Mouse (Mus musculus) limb, embryonic 10.5 days (tissue): ENCODE data around the gene Fam221b. TPM values are rescaled to one million over a fixed set of nuclear protein-coding genes. Genes with fewer than 3 reads are reported as not detected.

Source experiments
- DNase-seq: peaks from one replicate; pipeline ENCODE4 v3.0.0-alpha.2; 2017; ENCODE audit warnings: low spot score
- H3K27ac ChIP-seq: fragments of 300-500 bp; sonication (generic); 2 replicates; pipeline ENCODE4 v1.5.1; 2016; ENCODE audit warnings: mild to moderate bottlenecking
- H3K27me3 ChIP-seq: fragments of 300-500 bp; sonication (generic); 2 replicates; pipeline ENCODE4 v1.6.1; 2016; ENCODE audit warnings: low read depth, mild to moderate bottlenecking; ENCODE audit not compliant: poor library complexity, severe bottlenecking
- H3K36me3 ChIP-seq: fragments of 300-500 bp; sonication (generic); 2 replicates; pipeline ENCODE4 v1.6.1; 2016; ENCODE audit warnings: mild to moderate bottlenecking, moderate library complexity
- H3K4me1 ChIP-seq: fragments of 300-500 bp; sonication (generic); 2 replicates; pipeline ENCODE4 v1.6.1; 2016
- H3K4me3 ChIP-seq: fragments of 300-500 bp; sonication (generic); 2 replicates; pipeline ENCODE4 v1.5.1; 2016; ENCODE audit warnings: mild to moderate bottlenecking, moderate library complexity
- H3K9me3 ChIP-seq: fragments of 300-500 bp; sonication (generic); replicated peaks from 2 replicates; pipeline ENCODE4 v1.6.1; 2016; ENCODE audit warnings: mild to moderate bottlenecking
- WGBS: fragments of 180-500 bp; shearing (Covaris S2); methylation state at CpG from one replicate; pipeline ENCODE4 v1.1.7; 2016; 5-methylcytosine and 5-hydroxymethylcytosine counted together
- polyA plus RNA-seq: library from polyadenylated mRNA; unstranded; fragments of >200 nt; fragmentation: Nextera tagmentation; extraction: Ambion mirVana; gene quantifications from 2 replicates; pipeline ENCODE4 v1.2.1, GENCODE M21; 2016

The Fam221b gene
- polyA plus RNA-seq, 1 experiment from 2014 or later: 1.7 TPM

- Histone ChIP-seq H3K36me3 (peaks cover 3% of the 10 kb centered on the region; the same call in 1 of the 2 replicates), H3K27me3 (no peaks in the 10 kb centered on the region), H3K4me1 (peaks cover 4% of the 10 kb centered on the region; the same call in 1 of the 2 replicates), H3K9me3 (no peaks in the 10 kb centered on the region), H3K27ac (no peak overlapping the region), H3K4me3 (no peak overlapping the region)
- no peak for DNase-seq
- WGBS: 85% methylated on average over 5 of the region's 5 CpGs
These were observed 22.1 kb upstream of the Fam221b start for GRCm38 (mm10) chr4:43691026-43691425.

GRCm38 (mm10) chr4:43690021-43690420, 21.1 kb upstream of the Fam221b start:
- WGBS: 94% methylated on average over 17 of the region's 17 CpGs
- Histone ChIP-seq H3K4me1 (no peaks in the 10 kb centered on the region), H3K27ac (no peak overlapping the region), H3K9me3 (no peaks in the 10 kb centered on the region), H3K27me3 (no peaks in the 10 kb centered on the region), H3K36me3 (peaks cover 7% of the 10 kb centered on the region; the same call in 1 of the 2 replicates), H3K4me3 (no peak overlapping the region)
- DNase-seq: no peak

GRCm38 (mm10) chr4:43679416-43680043, 10.6 kb upstream of the Fam221b start:
- H3K4me1 ChIP-seq: no peaks in the 10 kb centered on the region
- no peak overlapping the region for H3K4me3 ChIP-seq
- no peak overlapping the region for H3K27ac ChIP-seq
- H3K36me3 ChIP-seq: peaks cover 12% of the 10 kb centered on the region
- no peak for DNase-seq
- H3K27me3 ChIP-seq: no peaks in the 10 kb centered on the region
- H3K9me3 ChIP-seq: no peaks in the 10 kb centered on the region
- WGBS: 86% methylated on average over 7 of the region's 7 CpGs

- Histone ChIP-seq H3K4me3 (no peak overlapping the region), H3K9me3 (no peaks in the 10 kb centered on the region), H3K36me3 (peaks cover 16% of the 10 kb centered on the region), H3K27me3 (no peaks in the 10 kb centered on the region), H3K4me1 (no peaks in the 10 kb centered on the region), H3K27ac (no peak overlapping the region)
- 95% methylated on average over 6 of the region's 6 CpGs for WGBS
- DNase-seq: no peak
These were observed 9.6 kb upstream of the Fam221b start for GRCm38 (mm10) chr4:43678541-43678940.

- peaks cover 4% of the 10 kb centered on the region; the same call in 1 of the 2 replicates for H3K36me3 ChIP-seq
These were observed 6.7 kb upstream of the Fam221b start for GRCm38 (mm10) chr4:43675608-43676007.

GRCm38 (mm10) chr4:43674974-43675373, 6.0 kb upstream of the Fam221b start:
- no peak overlapping the region for H3K27ac ChIP-seq
- no peaks in the 10 kb centered on the region for H3K9me3 ChIP-seq
- H3K36me3 ChIP-seq: peaks cover 4% of the 10 kb centered on the region; the same call in 1 of the 2 replicates
- 80% methylated on average over 5 of the region's 5 CpGs for WGBS
- no peak overlapping the region for H3K4me3 ChIP-seq
- H3K4me1 ChIP-seq: peaks cover 5% of the 10 kb centered on the region
- H3K27me3 ChIP-seq: peaks cover 10% of the 10 kb centered on the region; the same call in 1 of the 2 replicates
- DNase-seq: no peak

More at GRCm38 (mm10) chr4:43675608-43676007, 6.7 kb upstream of the Fam221b start:
- Histone ChIP-seq H3K4me3 (no peak overlapping the region), H3K27ac (no peak overlapping the region), H3K27me3 (peaks cover 5% of the 10 kb centered on the region; the same call in 1 of the 2 replicates), H3K4me1 (no peaks in the 10 kb centered on the region), H3K9me3 (no peaks in the 10 kb centered on the region)
- WGBS: 78% methylated on average over 4 of the region's 4 CpGs
- DNase-seq: no peak

GRCm38 (mm10) chr4:43673703-43674102, 4.8 kb upstream of the Fam221b start:
- no peaks in the 10 kb centered on the region for H3K9me3 ChIP-seq
- DNase-seq: no peak
- peaks cover 14% of the 10 kb centered on the region for H3K4me1 ChIP-seq
- 75% methylated on average over 8 of the region's 8 CpGs for WGBS
- no peak overlapping the region for H3K27ac ChIP-seq
- no peak overlapping the region for H3K4me3 ChIP-seq
- H3K36me3 ChIP-seq: peaks cover 4% of the 10 kb centered on the region; the same call in 1 of the 2 replicates
- peaks cover 13% of the 10 kb centered on the region; the same call in 1 of the 2 replicates for H3K27me3 ChIP-seq

GRCm38 (mm10) chr4:43672070-43672469, 3.1 kb upstream of the Fam221b start:
- Histone ChIP-seq H3K36me3 (peaks cover 4% of the 10 kb centered on the region; the same call in 1 of the 2 replicates), H3K27ac (no peak overlapping the region), H3K4me3 (no peak overlapping the region), H3K4me1 (peaks cover 18% of the 10 kb centered on the region), H3K27me3 (peaks cover 28% of the 10 kb centered on the region), H3K9me3 (no peaks in the 10 kb centered on the region)
- WGBS: 7% methylated on average over 2 of the region's 2 CpGs
- peak; percentile 93 for DNase-seq

- under 1% methylated on average over 25 of the region's 25 CpGs for WGBS
- Histone ChIP-seq H3K4me1 (peaks cover 18% of the 10 kb centered on the region), H3K9me3 (no peaks in the 10 kb centered on the region), H3K4me3 (peak overlapping the region; percentile 88), H3K27ac (peak overlapping the region; percentile 93), H3K36me3 (peaks cover 2% of the 10 kb centered on the region; the same call in 1 of the 2 replicates), H3K27me3 (peaks cover 54% of the 10 kb centered on the region)
- DNase-seq: no peak
These were observed 466 bp upstream of the Fam221b start for GRCm38 (mm10) chr4:43669428-43669794.

GRCm38 (mm10) chr4:43666412-43666811, 2.5 kb downstream of the Fam221b start:
- peaks cover 81% of the 10 kb centered on the region for H3K27me3 ChIP-seq

GRCm38 (mm10) chr4:43657146-43657545, 11.8 kb downstream of the Fam221b start:
- no peak for DNase-seq
- Histone ChIP-seq H3K27ac (no peak overlapping the region), H3K9me3 (no peaks in the 10 kb centered on the region), H3K27me3 (peaks cover 15% of the 10 kb centered on the region), H3K36me3 (no peaks in the 10 kb centered on the region), H3K4me3 (peak overlapping the region; percentile 87), H3K4me1 (peaks cover 23% of the 10 kb centered on the region)
- 59% methylated on average over 4 of the region's 4 CpGs for WGBS

More at GRCm38 (mm10) chr4:43666412-43666811, 2.5 kb downstream of the Fam221b start:
- Histone ChIP-seq H3K4me1 (peaks cover 18% of the 10 kb centered on the region), H3K36me3 (no peaks in the 10 kb centered on the region), H3K9me3 (no peaks in the 10 kb centered on the region), H3K27ac (no peak overlapping the region), H3K4me3 (no peak overlapping the region)
- WGBS: 28% methylated on average over 4 of the region's 4 CpGs
- DNase-seq: no peak

GRCm38 (mm10) chr4:43656339-43657109, 12.4 kb downstream of the Fam221b start, which contains the start of gene Hint2:
Gene Hint2 (minus strand): TSS chr4:43656466.
- Histone ChIP-seq H3K4me1 (peaks cover 23% of the 10 kb centered on the region), H3K9me3 (no peaks in the 10 kb centered on the region), H3K27ac (peak within 1 kb of the TSS; percentile 93), H3K27me3 (peaks cover 9% of the 10 kb centered on the region), H3K36me3 (no peaks in the 10 kb centered on the region), H3K4me3 (peak within 1 kb of the TSS; percentile 87)
- peak; percentile 92 for DNase-seq
- 2% methylated on average over 34 of the region's 34 CpGs for WGBS
